Mouse (Mus musculus): ENCODE measurements at regions not wholly inside any gene's neighbourhood (a gene's known extent, or its start where the extent isn't known, plus 50 kb on each side); places are given as distances from the start of the nearest gene placed in this dataset.
"Not testable (repeated sequence)": the region's sequence is repeated elsewhere in the genome, so short reads cannot be mapped to it uniquely, and the experiment has no call there.

DNA sequence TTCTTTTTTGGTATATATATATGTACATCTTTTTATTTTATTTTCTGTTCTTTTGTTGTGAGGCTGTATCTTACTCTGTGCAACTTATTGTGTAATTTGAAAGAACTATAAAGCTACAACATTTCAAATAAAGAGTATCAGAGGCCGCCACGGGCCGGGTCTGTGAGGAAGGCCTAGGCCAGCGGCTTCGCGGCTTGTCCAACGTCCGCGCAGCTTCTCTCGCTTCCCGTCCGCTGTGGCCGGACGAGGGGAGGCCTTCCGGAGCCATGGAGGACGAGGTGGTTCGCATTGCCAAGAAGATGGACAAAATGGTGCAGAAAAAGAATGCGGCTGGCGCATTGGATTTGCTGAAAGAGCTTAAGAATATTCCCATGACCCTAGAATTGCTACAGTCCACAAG lies 167.4 kb downstream of the Kif21a start:
- DNase-seq: not testable (repeated sequence)

DNA sequence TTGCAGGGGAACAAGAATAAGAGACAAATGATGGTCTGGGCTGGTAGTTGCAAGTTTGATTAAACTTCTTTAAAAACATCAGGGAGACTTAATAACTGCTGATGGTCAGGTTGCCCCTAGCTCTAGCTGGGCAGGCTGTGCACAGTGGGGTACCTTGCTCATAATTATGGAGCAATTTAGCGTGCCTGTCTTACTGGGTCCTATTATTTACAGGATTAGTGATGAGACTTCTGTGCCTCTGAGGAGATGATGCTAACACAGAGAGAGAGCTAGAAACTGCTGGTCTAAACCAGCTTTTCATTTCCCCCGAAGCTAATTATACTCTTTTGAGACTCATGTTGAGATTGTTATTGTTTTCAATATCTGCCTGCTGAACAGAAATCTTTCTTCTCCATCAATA lies 180.3 kb downstream of the Kif21a start:
- no peak for DNase-seq

DNA sequence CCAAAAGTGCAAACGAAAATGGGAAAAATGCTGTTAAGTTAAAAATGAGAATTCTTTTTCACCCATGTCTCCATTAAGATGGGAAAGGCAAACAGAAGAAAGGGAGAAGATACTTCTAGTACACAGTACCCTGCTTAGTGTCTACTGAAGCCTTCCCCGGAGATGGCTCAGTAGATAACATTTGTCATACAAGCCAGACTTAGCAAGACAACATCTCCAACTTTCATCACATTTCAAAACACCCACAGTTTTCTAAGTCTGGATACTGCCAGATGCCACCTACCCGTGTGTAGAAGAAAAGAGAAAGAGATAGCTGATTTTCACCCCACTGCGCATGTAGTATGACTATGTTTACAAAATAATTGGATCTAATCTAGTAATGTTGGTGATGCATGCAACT lies 174.5 kb upstream of the Cpne8 start:
- DNase-seq: not testable (repeated sequence)

- no peak for DNase-seq
These were observed 172.8 kb upstream of the Cpne8 start for GRCm38 (mm10) chr15:90851991-90852390.

- DNase-seq: no peak
These were observed 162.2 kb upstream of the Cpne8 start for GRCm38 (mm10) chr15:90841471-90841870.

DNA sequence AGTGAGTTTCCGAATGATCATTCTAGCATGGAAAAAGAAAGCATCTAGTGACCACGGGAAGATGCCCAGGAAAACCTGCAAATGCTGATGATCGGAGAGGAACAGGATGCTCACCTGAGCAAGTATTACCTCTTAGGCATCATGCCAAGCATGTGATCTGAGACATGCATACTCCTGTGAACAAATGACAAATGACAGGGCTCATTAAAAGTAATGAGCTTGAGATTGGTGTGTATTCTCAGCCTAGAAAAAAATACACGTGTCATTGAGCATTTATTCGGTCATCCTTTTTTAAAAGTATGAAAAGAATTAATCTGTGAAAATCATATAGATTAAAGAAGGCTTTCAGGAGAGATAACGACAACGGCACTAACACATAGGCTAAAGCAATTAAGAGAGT lies 156.4 kb upstream of the Cpne8 start:
- DNase-seq: no peak

- DNase-seq: no peak
These were observed 148.6 kb upstream of the Cpne8 start for GRCm38 (mm10) chr15:90827816-90828215.

- no peak for DNase-seq
These were observed 143.1 kb upstream of the Cpne8 start for GRCm38 (mm10) chr15:90822306-90822705.

GRCm38 (mm10) chr15:90819949-90820655 lies 140.9 kb upstream of the Cpne8 start:
- DNase-seq: no peak

DNA sequence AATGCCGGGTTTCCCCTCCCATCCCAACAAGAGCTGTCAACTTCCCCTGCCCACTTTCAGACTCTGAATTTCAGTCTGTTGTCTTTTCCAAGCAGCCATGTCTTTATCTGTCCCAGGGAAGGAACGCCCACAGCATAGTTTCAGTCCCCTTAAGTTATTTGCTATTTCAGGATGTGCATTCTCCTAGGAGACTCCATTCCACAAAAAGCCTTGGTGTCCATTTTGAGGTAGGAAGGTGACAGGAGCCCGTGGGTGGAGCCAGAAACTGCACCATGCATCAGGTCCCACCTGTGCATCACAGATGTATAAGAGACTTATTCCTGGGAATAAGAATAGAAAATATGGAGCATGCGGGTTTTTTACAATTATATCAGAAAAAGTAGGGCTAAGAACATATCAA lies 138.9 kb upstream of the Cpne8 start:
- peak; percentile 12 for DNase-seq

DNA sequence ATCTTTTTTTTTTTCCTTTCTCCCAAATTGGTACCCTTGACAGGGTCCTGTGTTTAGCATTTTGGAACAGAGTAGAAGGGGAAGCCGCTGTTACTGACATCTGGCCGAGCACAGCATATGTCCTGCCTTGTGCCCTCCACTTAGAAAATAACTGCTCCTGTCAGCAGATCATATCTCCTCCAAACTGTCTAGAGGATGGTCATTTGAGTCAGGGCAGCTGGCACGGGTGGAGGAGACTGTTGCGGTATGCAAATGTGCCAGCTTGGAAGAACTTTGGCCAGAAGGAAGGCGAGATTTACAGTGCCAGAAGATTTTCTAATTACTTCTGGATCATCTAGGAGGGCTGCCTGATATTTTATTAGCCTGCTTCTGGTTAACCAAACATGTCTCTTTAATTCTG lies 134.7 kb upstream of the Cpne8 start:
- no peak for DNase-seq

DNA sequence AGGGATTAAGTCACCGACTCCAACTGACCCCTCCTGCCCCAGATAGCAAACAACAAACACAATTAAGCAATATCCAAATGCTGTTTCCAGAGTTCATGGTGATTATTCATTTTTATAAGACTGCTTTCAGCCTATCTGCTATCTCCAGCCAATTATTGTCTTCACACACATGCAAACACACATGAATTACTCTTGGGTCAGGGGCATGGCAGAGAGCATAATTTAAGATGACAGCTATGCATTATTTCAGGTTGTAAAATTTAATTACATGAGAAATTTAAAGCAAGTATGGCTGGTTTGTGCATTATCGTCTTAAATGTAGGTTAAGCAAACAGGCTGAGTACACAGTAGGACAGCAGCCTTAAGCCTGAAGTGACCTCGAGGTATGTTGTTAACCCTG lies 131.1 kb upstream of the Cpne8 start:
- no peak for DNase-seq

DNA sequence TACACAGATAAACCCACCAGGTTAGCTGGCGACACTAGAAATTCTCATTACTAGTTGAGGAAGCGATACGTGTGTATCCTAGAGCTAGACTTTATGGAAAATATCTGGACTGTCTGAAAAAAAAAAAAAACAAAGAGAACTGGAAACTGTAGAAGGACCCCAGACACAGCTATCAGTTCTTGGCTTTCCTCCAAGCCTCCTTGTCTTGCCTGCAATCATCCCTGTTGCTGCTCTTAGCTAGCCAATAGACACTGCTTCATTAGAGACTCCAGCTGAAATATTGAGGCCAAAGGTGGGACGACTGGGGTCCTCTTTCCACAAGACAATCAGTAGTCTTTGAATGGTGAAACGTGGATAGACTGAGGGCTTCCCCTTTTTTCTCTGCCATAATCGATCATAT lies 129.0 kb upstream of the Cpne8 start:
- no peak for DNase-seq

- no peak for DNase-seq
These were observed 118.8 kb upstream of the Cpne8 start for GRCm38 (mm10) chr15:90798056-90798455.

GRCm38 (mm10) chr15:90789941-90790340 lies 110.7 kb upstream of the Cpne8 start:
- DNase-seq: peak; percentile 38

- DNase-seq: no peak
These were observed 105.5 kb upstream of the Cpne8 start for GRCm38 (mm10) chr15:90784741-90785140.

- DNase-seq: no peak
These were observed 88.3 kb upstream of the Cpne8 start for GRCm38 (mm10) chr15:90767521-90767920.

DNA sequence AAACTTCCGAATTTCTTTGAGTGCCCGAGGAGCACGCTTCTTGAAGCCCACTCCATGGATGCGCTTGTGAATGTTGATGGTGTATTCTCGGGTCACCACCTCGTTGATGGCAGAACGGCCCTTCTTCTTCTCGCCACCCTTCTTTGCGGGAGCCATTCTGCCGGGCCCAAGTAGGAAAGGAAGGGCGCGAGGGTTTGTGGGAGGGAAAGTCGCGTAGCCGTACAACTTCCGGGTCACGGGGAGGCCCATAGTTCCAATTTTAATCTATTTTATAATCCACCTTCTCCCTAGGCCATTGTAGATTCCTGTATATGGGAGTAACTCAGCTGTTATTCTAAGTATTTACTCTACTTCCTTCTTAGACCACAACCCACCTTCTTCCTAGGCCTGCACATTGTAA lies 85.3 kb upstream of the Cpne8 start:
- not testable (repeated sequence) for DNase-seq

DNA sequence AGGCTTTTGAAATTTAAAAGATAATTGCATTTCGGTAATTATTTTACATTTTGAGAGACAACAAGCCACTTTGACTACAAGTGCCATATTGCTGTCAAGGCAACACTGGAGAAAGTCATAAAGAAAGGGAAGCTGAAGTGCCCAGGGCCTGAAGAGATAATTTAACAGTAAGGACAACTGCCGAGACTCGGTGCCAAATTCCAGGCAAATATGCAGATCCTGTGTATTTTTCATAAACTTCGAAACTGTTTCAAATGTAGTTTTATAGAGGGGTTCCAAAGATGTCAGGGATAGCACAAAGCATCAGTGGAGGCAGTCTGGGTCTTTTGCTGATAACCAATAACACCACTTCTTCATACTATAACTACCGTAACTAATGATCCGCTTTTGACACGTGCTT lies 54.7 kb upstream of the Cpne8 start:
- no peak for DNase-seq

All from layer of hippocampus, adult 9-11 months (tissue).